Mouse (Mus musculus): ENCODE results near the gene Rasip1.

Rasip1 gene

GRCm38 (mm10) chr7:45624718-45625117 is 2.6 kb upstream of the Rasip1 start:
- DNase-seq (ENCODE audit: low spot score) = no peak

GRCm38 (mm10) chr7:45625481-45625880 is 1.8 kb upstream of the Rasip1 start:
- no peak for DNase-seq (ENCODE audit: low spot score)

GRCm38 (mm10) chr7:45626571-45627076 is 664 bp upstream of the Rasip1 start:
- DNase-seq (ENCODE audit: low spot score) = no peak

GRCm38 (mm10) chr7:45628364-45629294 is 1.3 kb downstream of the Rasip1 start:
- peak; percentile 79 for DNase-seq (ENCODE audit: low spot score)

GRCm38 (mm10) chr7:45630064-45630907 is 3.0 kb downstream of the Rasip1 start:
- no peak for DNase-seq (ENCODE audit: low spot score)

- DNase-seq (ENCODE audit: low spot score) = no peak
Measured at GRCm38 (mm10) chr7:45632499-45632898, 5.2 kb downstream of the Rasip1 start.

GRCm38 (mm10) chr7:45634946-45635681 is 7.8 kb downstream of the Rasip1 start:
- peak; percentile 28 for DNase-seq (ENCODE audit: low spot score)

GRCm38 (mm10) chr7:45635711-45636688 is 8.7 kb downstream of the Rasip1 start:
- no peak for DNase-seq (ENCODE audit: low spot score)

- no peak for DNase-seq (ENCODE audit: low spot score)
Measured at GRCm38 (mm10) chr7:45637710-45638109, 10.4 kb downstream of the Rasip1 start.

GRCm38 (mm10) chr7:45638623-45639401 is 11.5 kb downstream of the Rasip1 start:
- DNase-seq (ENCODE audit: low spot score) = no peak

GRCm38 (mm10) chr7:45639561-45640027 is 12.3 kb downstream of the Rasip1 start, which contains the start of gene Mamstr:
Gene Mamstr, plus strand, starts transcription at chr7:45639977.
- DNase-seq (ENCODE audit: low spot score) = no peak

GRCm38 (mm10) chr7:45640191-45640957 is 13.1 kb downstream of the Rasip1 start:
- no peak for DNase-seq (ENCODE audit: low spot score)

- DNase-seq (ENCODE audit: low spot score) = no peak
Measured at GRCm38 (mm10) chr7:45641391-45642040, 14.2 kb downstream of the Rasip1 start.

- DNase-seq (ENCODE audit: low spot score) = no peak
Measured at GRCm38 (mm10) chr7:45642083-45642482, 14.8 kb downstream of the Rasip1 start.

- DNase-seq (ENCODE audit: low spot score) = no peak
Measured at GRCm38 (mm10) chr7:45642503-45643255, 15.4 kb downstream of the Rasip1 start.

- peak; percentile 88 for DNase-seq (ENCODE audit: low spot score)
Measured at GRCm38 (mm10) chr7:45643441-45644178, 16.3 kb downstream of the Rasip1 start.

- no peak for DNase-seq (ENCODE audit: low spot score)
Measured at GRCm38 (mm10) chr7:45644183-45644582, 16.9 kb downstream of the Rasip1 start.
